In genomic region chr5:34259172-34259816, GRCm38 (mm10) we compare ENCODE assay signal across 25 mouse cellular contexts. TPM values are rescaled to one million over a fixed set of nuclear protein-coding genes. Genes with fewer than 3 reads are reported as not detected.
DNase-seq lines count a peak whose midpoint lies in the region; TF ChIP-seq lines count a peak whose summit lies in the region.
"Had no signal": no experiment of that assay in that cellular context is flagged by ENCODE, and none has a peak within 500 bp of the region (broad histone marks: within the 10 kb centered on the region; RNA-seq: fewer than 3 reads in every experiment).

No protein-coding gene starts in this region.

- no peaks in the 10 kb centered on the region for H3K79me2 ChIP-seq in CH12.LX (replicated peaks; ENCODE audit: control insufficient read depth, extremely low read depth, insufficient read depth, poor library complexity, severe bottlenecking)

- TF ChIP-seq POLR2A in CH12.LX (IDR thresholded peaks at IDR 0.05; ENCODE audit: low read depth, low read length), result no peak

- intact Hi-C loops in gastrocnemius, adult 2 months (cut with DNase I), result no loop called here

- H3K4me3 ChIP-seq in gastrocnemius, adult 2 months, result no peak overlapping the region
- no peak overlapping the region for H3K4me3 ChIP-seq in CH12.LX (replicated peaks in 1 of 3; ENCODE audit: low read depth in 2 of 3, low read length in 2 of 3, poor library complexity in 1 of 3)
- H3K4me3 ChIP-seq: forebrain, embryonic 15.5 days; heart, embryonic 12.5 days; heart, embryonic 15.5 days; hindbrain, embryonic 10.5 days; hindbrain, embryonic 13.5 days; intestine, embryonic 15.5 days had no signal

- no peaks in the 10 kb centered on the region for H3K9me3 ChIP-seq in CH12.LX (replicated peaks; ENCODE audit: low read length)
- H3K9me3 ChIP-seq: forebrain, embryonic 15.5 days; G1E; heart, embryonic 12.5 days; heart, embryonic 15.5 days; hindbrain, embryonic 10.5 days; hindbrain, embryonic 13.5 days; intestine, embryonic 15.5 days had no signal

- peak; percentile 23; the same call in 1 of the 2 replicates for TF ChIP-seq EP300 in CH12.LX (IDR thresholded peaks at IDR 0.05; ENCODE audit: low read length)

- DNase-seq in gastrocnemius, adult 2 months, result peak; percentile 9
- DNase-seq in gastrocnemius, postnatal 4 days (ENCODE audit: low spot score in 2 of 2), result no peak
- DNase-seq in B cell, adult 2 months, result peak; percentile 47 to 54
- peak; percentile 86 for DNase-seq in CH12.LX (ENCODE audit: extremely low read depth)
- DNase-seq in splenic B cell, adult 2 months (ENCODE audit: low read depth, low spot score), result peak; percentile 67
- DNase-seq in frontal cortex, adult 2 months (ENCODE audit: extremely low spot score in 1 of 2, low spot score in 1 of 2), result no peak
- DNase-seq: adrenal gland, adult 2 months; adrenal gland, postnatal 14 days; cerebellum, adult 11 months; cerebellum, adult 9-10 months; cerebellum, postnatal 14 days; gastrocnemius, postnatal 14 days; heart, adult 18-20 months; heart, postnatal 10 days; heart, postnatal 36 days had no signal

- TF ChIP-seq RAD21 in CH12.LX (IDR thresholded peaks at IDR 0.05; ENCODE audit: low read depth, low read length), result no peak

- H3K27me3 ChIP-seq in CH12.LX (replicated peaks), result no peaks in the 10 kb centered on the region
- H3K27me3 ChIP-seq in splenic B cell, adult 2 months (ENCODE audit: control insufficient read depth, insufficient read depth, low read length, poor library complexity, severe bottlenecking), result no peaks in the 10 kb centered on the region
- H3K27me3 ChIP-seq: forebrain, embryonic 15.5 days; heart, embryonic 15.5 days; hindbrain, embryonic 13.5 days; intestine, embryonic 15.5 days had no signal

- H3K9ac ChIP-seq in CH12.LX (ENCODE audit: insufficient read depth, low read depth), result no peak overlapping the region
- H3K9ac ChIP-seq: forebrain, embryonic 15.5 days; heart, embryonic 12.5 days; heart, embryonic 15.5 days; hindbrain, embryonic 13.5 days; intestine, embryonic 15.5 days had no signal

- no peak for TF ChIP-seq CTCF in gastrocnemius, adult 2 months (IDR thresholded peaks at IDR 0.05)
- TF ChIP-seq CTCF in CH12.LX (conservative IDR thresholded peaks at IDR 0.05 in 1 of 2, IDR thresholded peaks at IDR 0.05 in 1 of 2; ENCODE audit: low read depth in 2 of 2, low read length in 2 of 2), result no peak

- H3K27ac ChIP-seq in gastrocnemius, adult 2 months, result no peak overlapping the region
- no peak overlapping the region for H3K27ac ChIP-seq in CH12.LX (ENCODE audit: insufficient read depth, low read depth)
- H3K27ac ChIP-seq: forebrain, embryonic 15.5 days; heart, embryonic 15.5 days; hindbrain, embryonic 10.5 days; hindbrain, embryonic 13.5 days; intestine, embryonic 15.5 days had no signal

- in situ Hi-C loops in CH12.LX (cut with MboI; ENCODE audit: low pct_ligation_motif_present, low pct_unique_long_range_greater_than_20kb, low sequenced_read_pairs), result no loop called here

- H3K4me1 ChIP-seq in CH12.LX (ENCODE audit: control insufficient read depth in 1 of 2, insufficient read depth in 2 of 2), result peaks cover 0 to 19% of the 10 kb centered on the region in 2 experiments; a peak in 2 of 4 replicates
- H3K4me1 ChIP-seq: forebrain, embryonic 15.5 days; heart, embryonic 12.5 days; heart, embryonic 15.5 days; hindbrain, embryonic 13.5 days; intestine, embryonic 15.5 days had no signal

- dilution Hi-C loops in CH12.LX (cut with MboI; ENCODE audit: extremely low pct_ligation_motif_present, extremely low pct_unique_long_range_greater_than_20kb, low sequenced_read_pairs), result no loop called here

- no peaks in the 10 kb centered on the region for H3K36me3 ChIP-seq in CH12.LX (replicated peaks in 1 of 2; ENCODE audit: control insufficient read depth in 1 of 2, insufficient read depth in 1 of 2, low read length in 1 of 2)
- H3K36me3 ChIP-seq in splenic B cell, adult 2 months (ENCODE audit: control insufficient read depth, insufficient read depth, low read length, poor library complexity, severe bottlenecking), result no peaks in the 10 kb centered on the region
- H3K36me3 ChIP-seq: forebrain, embryonic 15.5 days; G1E; heart, embryonic 12.5 days; heart, embryonic 15.5 days; hindbrain, embryonic 10.5 days; hindbrain, embryonic 13.5 days; intestine, embryonic 15.5 days had no signal

- no peak overlapping the region for H3K4me2 ChIP-seq in CH12.LX (ENCODE audit: insufficient read depth, low read depth, poor library complexity, severe bottlenecking)
- H3K4me2 ChIP-seq: forebrain, embryonic 15.5 days; heart, embryonic 12.5 days; heart, embryonic 15.5 days; hindbrain, embryonic 13.5 days; intestine, embryonic 15.5 days had no signal

TF ChIP-seq in CH12.LX, 34 proteins besides CTCF, POLR2A, EP300 and RAD21:
- TF ChIP-seq E2F4 (IDR thresholded peaks at IDR 0.05; ENCODE audit: insufficient replicate concordance, low read depth, low read length) (no peak), BHLHE40 (IDR thresholded peaks at IDR 0.05; ENCODE audit: low read depth, low read length) (peak; percentile 31; the same call in 1 of the 2 replicates), NRF1 (IDR thresholded peaks at IDR 0.05; ENCODE audit: low read depth, low read length) (no peak), TBP (conservative IDR thresholded peaks at IDR 0.05; ENCODE audit: low read depth, low read length) (peak; percentile 97), MXI1 (IDR thresholded peaks at IDR 0.05; ENCODE audit: low read depth, low read length) (no peak), SMC3 (IDR thresholded peaks at IDR 0.05; ENCODE audit: low read depth, low read length) (no peak), PAX5 (IDR thresholded peaks at IDR 0.05; ENCODE audit: low read length) (no peak), JUND (conservative IDR thresholded peaks at IDR 0.05; ENCODE audit: low read depth, low read length) (no peak), CHD2 (IDR thresholded peaks at IDR 0.05; ENCODE audit: low read length) (no peak), RCOR1 (conservative IDR thresholded peaks at IDR 0.05; ENCODE audit: low read depth, low read length) (no peak), TCF12 (IDR thresholded peaks at IDR 0.05; ENCODE audit: low read depth, low read length) (no peak), ELF1 (IDR thresholded peaks at IDR 0.05; ENCODE audit: low read depth, low read length) (peak; percentile 80; the same call in 1 of the 2 replicates), KAT2A (IDR thresholded peaks at IDR 0.05; ENCODE audit: insufficient replicate concordance, low read length) (0 out of 2 replicates have a peak, but pooled peaks have one; percentile 58), HCFC1 (IDR thresholded peaks at IDR 0.05; ENCODE audit: low read depth, low read length) (no peak), MYC (IDR thresholded peaks at IDR 0.05; ENCODE audit: low read depth, low read length) (no peak), ZMIZ1 (IDR thresholded peaks at IDR 0.05; ENCODE audit: low read depth, low read length) (no peak), CHD1 (IDR thresholded peaks at IDR 0.05; ENCODE audit: low read depth, low read length) (no peak), USF1 (IDR thresholded peaks at IDR 0.05; ENCODE audit: low read depth, low read length) (no peak), NELFE (IDR thresholded peaks at IDR 0.05; ENCODE audit: low read depth, low read length) (no peak), ZKSCAN1 (IDR thresholded peaks at IDR 0.05; ENCODE audit: borderline replicate concordance, low read depth, low read length) (no peak), USF2 (conservative IDR thresholded peaks at IDR 0.05; ENCODE audit: low read depth, low read length) (no peak), MEF2A (IDR thresholded peaks at IDR 0.05; ENCODE audit: borderline replicate concordance, low read depth, low read length) (no peak), MAX (IDR thresholded peaks at IDR 0.05; ENCODE audit: low read length) (no peak), IRF4 (IDR thresholded peaks at IDR 0.05; ENCODE audit: low read depth, low read length) (no peak), MAFK (IDR thresholded peaks at IDR 0.05; ENCODE audit: insufficient replicate concordance, low read length) (peak; percentile 83; the same call in 1 of the 2 replicates), MAZ (IDR thresholded peaks at IDR 0.05; ENCODE audit: low read depth, low read length) (no peak), ETS1 (conservative IDR thresholded peaks at IDR 0.05; ENCODE audit: low read depth, low read length) (peak; percentile 77), UBTF (IDR thresholded peaks at IDR 0.05; ENCODE audit: low read depth, low read length) (no peak), SIN3A (IDR thresholded peaks at IDR 0.05; ENCODE audit: low read length) (0 out of 2 replicates have a peak, but pooled peaks have one; percentile 41), GABPA (IDR thresholded peaks at IDR 0.05; ENCODE audit: insufficient replicate concordance, low read depth, low read length) (no peak), JUN (IDR thresholded peaks at IDR 0.05; ENCODE audit: insufficient read depth, low read depth, low read length) (no peak), ZC3H11A (IDR thresholded peaks at IDR 0.05; ENCODE audit: low read depth, low read length) (no peak), POLR2AphosphoS2 (IDR thresholded peaks at IDR 0.05; ENCODE audit: low read depth, low read length) (no peak), ZNF384 (IDR thresholded peaks at IDR 0.05; ENCODE audit: low read depth, low read length) (0 out of 2 replicates have a peak, but pooled peaks have one; percentile 12)

RNA-seq across cellular contexts. Expression of gene Zfyve28, which starts 29.0 kb away (rescaled TPM):
- under 1 TPM; 0.36 to 0.64 TPM for total RNA-seq in gastrocnemius, adult 2 months (2021)
- total RNA-seq in gastrocnemius, postnatal 4 days (2021), result 1 to 10 TPM; 2.8 to 2.9 TPM
- total RNA-seq in CH12.LX (2012; rRNA removed) (1.2 and 1.7 TPM in 2 replicates), CH12.LX (2014; rRNA removed) (2.0 TPM in 2 replicates)
- 2.8 and 2.9 TPM in 2 replicates for polyA plus RNA-seq in CH12.LX (2012; ENCODE audit: insufficient read length, low read depth)
- 37.6 and 37.8 TPM in 2 replicates for polyA plus RNA-seq in frontal cortex, adult 2 months (2012; rRNA removed)
- polyA plus RNA-seq: G1E had no signal

RNA-seq across cellular contexts. Expression of gene Cfap99, which starts 29.1 kb away (rescaled TPM):
- not detected for total RNA-seq in gastrocnemius, adult 2 months (2021)
- under 1 TPM; 0.16 to 0.17 TPM for total RNA-seq in gastrocnemius, postnatal 4 days (2021)
- total RNA-seq in CH12.LX (2012; rRNA removed), result not detected in 2 replicates
- not detected in 2 replicates for total RNA-seq in CH12.LX (2014; rRNA removed)
- not detected in 2 replicates for polyA plus RNA-seq in CH12.LX (2012; ENCODE audit: insufficient read length, low read depth)
- 0.30 and 0.42 TPM in 2 replicates for polyA plus RNA-seq in frontal cortex, adult 2 months (2012; rRNA removed)
- total RNA-seq: adrenal gland, adult 2 months; adrenal gland, postnatal 14 days; G1E; gastrocnemius, adult 18-20 months; heart, adult 18-20 months; heart, postnatal 10 days; heart, postnatal 36 days had no signal
- polyA plus RNA-seq: adrenal gland, adult 2 months; embryonic facial prominence, embryonic 11.5 days; forebrain, embryonic 11.5 days; forebrain, embryonic 15.5 days; G1E; hindbrain, embryonic 10.5 days; intestine, embryonic 15.5 days had no signal

Comparison
In these comparisons a context has a peak if more than half of its experiments do, and no peak if none do; other contexts are left out.
1. DNase-seq: peak in gastrocnemius, adult 2 months (single experiment), B cell, adult 2 months (2 of 2), CH12.LX (single experiment) and splenic B cell, adult 2 months (single experiment); none in gastrocnemius, postnatal 4 days (0 of 2) and frontal cortex, adult 2 months (0 of 2).